Mouse (Mus musculus): ENCODE results near the gene Upk1a. TPM values are rescaled to one million over a fixed set of nuclear protein-coding genes. Genes with fewer than 3 reads are reported as not detected.

The Upk1a gene
- 1 to 10 TPM in 1 of 4 experiments, under 1 TPM in 2, not detected in 1; 0.39 to 1.2 (median 0.89) TPM for total RNA-seq (2022)

GRCm38 (mm10) chr7:30612654-30613402 is at the start of gene Upk1a:
Upk1a (minus strand) TSS chr7:30612847.
- DNase-seq (ENCODE audit: low spot score in 2 of 2): no peak

- DNase-seq (ENCODE audit: low spot score in 2 of 2): peak; percentile 99
Observed at GRCm38 (mm10) chr7:30649591-30650540, 37.2 kb upstream of the Upk1a start, which contains the start of gene Rbm42. Rbm42 (minus strand) TSS chr7:30650317.

GRCm38 (mm10) chr7:30639083-30639482 is 26.4 kb upstream of the Upk1a start:
- DNase-seq (ENCODE audit: low spot score in 2 of 2): no peak

- no peak for DNase-seq (ENCODE audit: low spot score in 2 of 2)
Observed at GRCm38 (mm10) chr7:30636395-30636794, 23.7 kb upstream of the Upk1a start.

- no peak for DNase-seq (ENCODE audit: low spot score in 2 of 2)
Observed at GRCm38 (mm10) chr7:30635752-30636151, 23.1 kb upstream of the Upk1a start, which contains the start of gene Etv2. Etv2 (minus strand) TSS chr7:30635852.

- DNase-seq (ENCODE audit: low spot score in 2 of 2): no peak
Observed at GRCm38 (mm10) chr7:30634621-30635020, 22.0 kb upstream of the Upk1a start.

- DNase-seq (ENCODE audit: low spot score in 2 of 2): no peak
Observed at GRCm38 (mm10) chr7:30633762-30634412, 21.2 kb upstream of the Upk1a start.

- DNase-seq (ENCODE audit: low spot score in 2 of 2): no peak
Observed at GRCm38 (mm10) chr7:30629013-30629412, 16.4 kb upstream of the Upk1a start.

- DNase-seq (ENCODE audit: low spot score in 2 of 2): no peak
Observed at GRCm38 (mm10) chr7:30626647-30627046, 14.0 kb upstream of the Upk1a start.

GRCm38 (mm10) chr7:30625530-30626384 is 13.1 kb upstream of the Upk1a start, which contains the start of gene Cox6b1:
Cox6b1 (minus strand) TSS chr7:30626151.
- DNase-seq (ENCODE audit: low spot score in 2 of 2): peak; percentile 82 to 83

- DNase-seq (ENCODE audit: low spot score in 2 of 2): no peak
Observed at GRCm38 (mm10) chr7:30619202-30619601, 6.6 kb upstream of the Upk1a start.

- DNase-seq (ENCODE audit: low spot score in 2 of 2): no peak
Observed at GRCm38 (mm10) chr7:30618658-30619057, 6.0 kb upstream of the Upk1a start.

GRCm38 (mm10) chr7:30615049-30615760 is 2.6 kb upstream of the Upk1a start:
- DNase-seq (ENCODE audit: low spot score in 2 of 2): no peak

GRCm38 (mm10) chr7:30614454-30614853 is 1.8 kb upstream of the Upk1a start:
- DNase-seq (ENCODE audit: low spot score in 2 of 2): no peak

GRCm38 (mm10) chr7:30613529-30614112 is 974 bp upstream of the Upk1a start:
- peak in 1 of 2 experiments; percentile 30 for DNase-seq (ENCODE audit: low spot score in 2 of 2)

GRCm38 (mm10) chr7:30610043-30610442 is 2.6 kb downstream of the Upk1a start:
- DNase-seq (ENCODE audit: low spot score in 2 of 2): no peak

- DNase-seq (ENCODE audit: low spot score in 2 of 2): no peak
Observed at GRCm38 (mm10) chr7:30608476-30608875, 4.2 kb downstream of the Upk1a start.

GRCm38 (mm10) chr7:30607706-30608309 is 4.8 kb downstream of the Upk1a start:
- DNase-seq (ENCODE audit: low spot score in 2 of 2): no peak

- no peak for DNase-seq (ENCODE audit: low spot score in 2 of 2)
Observed at GRCm38 (mm10) chr7:30604944-30605343, 7.7 kb downstream of the Upk1a start.

Measured in layer of hippocampus, adult 8-10 months (tissue).